Mouse (Mus musculus): ENCODE measurements around the gene Vipr2. TPM values are rescaled to one million over a fixed set of nuclear protein-coding genes. Genes with fewer than 3 reads are reported as not detected.

The Vipr2 gene
- polyA plus RNA-seq, 1 experiment from 2014 or later, result 2.6 TPM

DNA sequence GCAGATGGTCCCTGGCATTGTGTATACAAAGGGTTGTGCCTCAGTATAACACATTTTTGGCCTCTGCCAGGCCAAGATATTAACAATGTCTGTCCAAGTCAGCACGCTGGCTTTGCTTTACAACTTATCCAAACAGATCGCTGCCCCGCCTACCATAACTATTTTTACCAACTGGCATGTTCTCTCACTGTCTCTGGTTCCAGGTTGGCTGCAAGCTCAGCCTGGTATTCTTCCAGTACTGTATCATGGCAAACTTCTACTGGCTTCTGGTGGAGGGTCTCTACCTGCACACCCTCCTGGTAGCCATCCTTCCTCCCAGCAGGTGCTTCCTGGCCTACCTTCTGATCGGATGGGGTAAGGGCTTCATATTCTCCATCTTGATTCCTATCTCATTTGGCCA, 58.4 kb downstream of the Vipr2 start:
- Histone ChIP-seq H3K36me3 (ENCODE audit: control insufficient read depth, insufficient read depth, low read length) (no peaks in the 10 kb centered on the region), H3K4me2 (ENCODE audit: low read depth, severe bottlenecking) (no peak overlapping the region), H3K27me3 (ENCODE audit: control insufficient read depth, insufficient read depth, low read length) (no peaks in the 10 kb centered on the region), H3K4me1 (ENCODE audit: control insufficient read depth, insufficient read depth, low read length) (no peaks in the 10 kb centered on the region), H3K4me3 (ENCODE audit: low read depth, low read length) (no peak overlapping the region), H3K9me3 (ENCODE audit: control insufficient read depth, low read length) (no peaks in the 10 kb centered on the region), H3K9ac (ENCODE audit: low read length) (no peak overlapping the region), H3K27ac (replicated peaks; ENCODE audit: low read depth, low read length) (no peak overlapping the region)
- 97% methylated on average over 4 of the region's 4 CpGs for WGBS
- ATAC-seq (ENCODE audit: insufficient number of reproducible peaks, low FRiP score, low TSS enrichment, low read depth) (no peak), DNase-seq (ENCODE audit: low spot score) (no peak)

DNA sequence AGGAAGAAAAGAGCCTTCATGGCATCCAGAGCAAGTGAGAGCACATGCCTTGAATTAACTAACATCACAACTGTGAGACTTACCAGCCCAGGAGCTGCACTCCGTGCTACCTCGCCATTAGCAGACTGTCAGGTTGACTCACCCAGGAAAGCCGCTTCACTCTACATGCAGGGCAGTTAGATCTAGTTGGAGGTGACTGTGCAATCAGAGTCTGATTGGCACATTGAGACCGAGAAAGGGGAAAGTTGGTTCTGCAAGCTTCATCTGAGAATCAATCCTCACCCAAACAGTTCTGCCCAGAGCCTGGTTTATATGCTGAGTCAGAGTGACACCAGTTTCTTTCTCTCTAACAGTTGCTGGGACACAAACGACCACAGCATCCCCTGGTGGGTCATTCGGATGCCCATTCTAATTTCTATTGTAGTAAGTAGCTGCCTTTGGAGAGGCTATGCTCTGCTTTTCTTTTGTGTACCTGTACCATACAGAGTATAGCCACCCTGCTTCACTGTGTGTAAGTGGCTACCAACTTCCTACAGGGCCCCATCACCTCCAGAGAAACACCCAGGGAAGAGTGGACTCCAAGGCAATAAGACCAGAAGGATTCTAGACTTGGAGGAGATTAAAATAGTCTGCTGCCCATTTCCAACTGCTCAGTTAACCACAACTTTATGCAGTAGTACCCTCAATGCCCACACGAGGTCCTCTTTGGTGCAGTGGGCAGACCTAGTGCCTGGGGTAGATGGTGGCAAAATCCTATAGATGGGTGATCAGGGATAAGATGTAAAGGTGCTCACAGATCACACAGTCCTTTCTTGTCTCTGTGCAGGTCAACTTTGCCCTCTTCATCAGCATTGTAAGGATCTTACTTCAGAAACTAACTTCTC, 61.0 kb downstream of the Vipr2 start:
- no peak for ATAC-seq (ENCODE audit: insufficient number of reproducible peaks, low FRiP score, low TSS enrichment, low read depth)
- Histone ChIP-seq H3K36me3 (ENCODE audit: control insufficient read depth, insufficient read depth, low read length) (no peaks in the 10 kb centered on the region), H3K4me3 (ENCODE audit: low read depth, low read length) (no peak overlapping the region), H3K27ac (replicated peaks; ENCODE audit: low read depth, low read length) (no peak overlapping the region), H3K9ac (ENCODE audit: low read length) (no peak overlapping the region), H3K4me1 (ENCODE audit: control insufficient read depth, insufficient read depth, low read length) (no peaks in the 10 kb centered on the region), H3K27me3 (ENCODE audit: control insufficient read depth, insufficient read depth, low read length) (no peaks in the 10 kb centered on the region), H3K9me3 (ENCODE audit: control insufficient read depth, low read length) (no peaks in the 10 kb centered on the region), H3K4me2 (ENCODE audit: low read depth, severe bottlenecking) (no peak overlapping the region)
- DNase-seq (ENCODE audit: low spot score), result no peak
- WGBS, result 78% methylated on average over 7 of the region's 7 CpGs

DNA sequence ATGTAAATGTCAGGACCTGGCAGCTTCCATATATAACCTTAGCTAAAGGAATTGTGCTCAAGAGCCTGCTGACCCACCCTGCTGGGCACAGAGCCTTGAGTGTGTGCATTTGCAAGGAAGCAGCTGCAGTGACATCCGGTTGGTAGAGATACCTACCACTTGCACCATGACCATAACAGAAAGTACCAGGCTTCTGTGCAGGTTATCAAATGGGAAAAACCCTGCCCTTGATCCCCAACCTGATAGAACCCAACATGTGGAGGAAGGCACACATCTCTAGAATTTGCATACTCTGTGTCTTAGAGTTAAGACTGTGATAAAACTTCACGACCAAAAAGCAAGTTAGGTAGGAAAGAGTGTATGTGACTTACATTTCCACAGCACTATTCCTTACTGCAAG, 63.1 kb downstream of the Vipr2 start:
- Histone ChIP-seq H3K9me3 (ENCODE audit: control insufficient read depth, low read length) (no peaks in the 10 kb centered on the region), H3K4me1 (ENCODE audit: control insufficient read depth, insufficient read depth, low read length) (no peaks in the 10 kb centered on the region), H3K27ac (replicated peaks; ENCODE audit: low read depth, low read length) (no peak overlapping the region), H3K36me3 (ENCODE audit: control insufficient read depth, insufficient read depth, low read length) (no peaks in the 10 kb centered on the region), H3K4me3 (ENCODE audit: low read depth, low read length) (no peak overlapping the region), H3K27me3 (ENCODE audit: control insufficient read depth, insufficient read depth, low read length) (no peaks in the 10 kb centered on the region), H3K4me2 (ENCODE audit: low read depth, severe bottlenecking) (no peak overlapping the region), H3K9ac (ENCODE audit: low read length) (no peak overlapping the region)
- DNase-seq (ENCODE audit: low spot score) (no peak), ATAC-seq (ENCODE audit: insufficient number of reproducible peaks, low FRiP score, low TSS enrichment, low read depth) (no peak)
- 92% methylated on average over 2 of the region's 2 CpGs for WGBS

DNA sequence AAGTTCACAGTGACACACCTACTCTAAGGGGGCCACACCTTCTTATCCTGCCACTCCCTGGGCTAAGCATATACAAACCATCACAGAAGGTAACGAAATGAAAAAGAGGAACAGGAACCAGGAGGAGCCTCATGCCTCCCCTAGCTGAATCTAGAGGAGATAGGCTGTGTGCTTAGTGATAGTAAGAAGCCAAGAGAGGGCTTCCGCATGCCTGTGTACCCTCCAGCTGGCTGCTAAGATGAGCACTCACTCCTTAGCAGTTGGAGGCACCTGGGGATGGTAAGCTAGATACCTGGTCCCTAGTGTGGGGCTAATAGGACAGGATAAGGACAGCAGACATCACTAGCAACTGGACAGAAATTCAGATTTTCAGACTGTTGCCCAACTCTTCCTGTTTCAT, 64.3 kb downstream of the Vipr2 start:
- 87% methylated on average over 2 of the region's 2 CpGs for WGBS
- H3K27me3 ChIP-seq (ENCODE audit: control insufficient read depth, insufficient read depth, low read length), result no peaks in the 10 kb centered on the region
- no peak for DNase-seq (ENCODE audit: low spot score)
- no peak overlapping the region for H3K27ac ChIP-seq (replicated peaks; ENCODE audit: low read depth, low read length)
- ATAC-seq (ENCODE audit: insufficient number of reproducible peaks, low FRiP score, low TSS enrichment, low read depth), result no peak
- H3K4me3 ChIP-seq (ENCODE audit: low read depth, low read length), result no peak overlapping the region
- H3K36me3 ChIP-seq (ENCODE audit: control insufficient read depth, insufficient read depth, low read length), result no peaks in the 10 kb centered on the region
- no peaks in the 10 kb centered on the region for H3K9me3 ChIP-seq (ENCODE audit: control insufficient read depth, low read length)
- no peak overlapping the region for H3K9ac ChIP-seq (ENCODE audit: low read length)
- no peak overlapping the region for H3K4me2 ChIP-seq (ENCODE audit: low read depth, severe bottlenecking)
- no peaks in the 10 kb centered on the region for H3K4me1 ChIP-seq (ENCODE audit: control insufficient read depth, insufficient read depth, low read length)

DNA sequence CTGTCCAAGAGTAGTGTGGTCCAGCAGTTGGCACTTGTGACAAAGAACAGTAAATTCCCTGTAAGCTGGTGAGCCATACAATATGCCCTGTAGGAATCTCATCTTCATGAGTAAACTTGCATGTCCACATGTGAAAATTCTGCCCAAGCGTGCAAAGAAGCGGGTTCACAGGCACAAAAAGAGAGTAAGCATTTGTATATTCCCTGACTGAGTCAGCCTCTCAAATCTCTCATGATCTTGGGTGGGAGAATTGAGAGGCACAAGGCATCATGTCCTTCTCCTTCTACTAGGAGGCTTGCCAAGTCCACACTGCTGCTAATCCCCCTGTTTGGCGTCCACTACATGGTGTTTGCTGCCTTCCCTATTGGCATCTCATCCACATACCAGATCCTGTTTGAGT, 64.9 kb downstream of the Vipr2 start:
- Histone ChIP-seq H3K36me3 (ENCODE audit: control insufficient read depth, insufficient read depth, low read length) (no peaks in the 10 kb centered on the region), H3K4me1 (ENCODE audit: control insufficient read depth, insufficient read depth, low read length) (no peaks in the 10 kb centered on the region), H3K4me3 (ENCODE audit: low read depth, low read length) (no peak overlapping the region), H3K9me3 (ENCODE audit: control insufficient read depth, low read length) (no peaks in the 10 kb centered on the region), H3K27me3 (ENCODE audit: control insufficient read depth, insufficient read depth, low read length) (no peaks in the 10 kb centered on the region), H3K9ac (ENCODE audit: low read length) (no peak overlapping the region), H3K27ac (replicated peaks; ENCODE audit: low read depth, low read length) (no peak overlapping the region), H3K4me2 (ENCODE audit: low read depth, severe bottlenecking) (no peak overlapping the region)
- WGBS, result 84% methylated on average over 3 of the region's 3 CpGs
- ATAC-seq (ENCODE audit: insufficient number of reproducible peaks, low FRiP score, low TSS enrichment, low read depth) (no peak), DNase-seq (ENCODE audit: low spot score) (no peak)

DNA sequence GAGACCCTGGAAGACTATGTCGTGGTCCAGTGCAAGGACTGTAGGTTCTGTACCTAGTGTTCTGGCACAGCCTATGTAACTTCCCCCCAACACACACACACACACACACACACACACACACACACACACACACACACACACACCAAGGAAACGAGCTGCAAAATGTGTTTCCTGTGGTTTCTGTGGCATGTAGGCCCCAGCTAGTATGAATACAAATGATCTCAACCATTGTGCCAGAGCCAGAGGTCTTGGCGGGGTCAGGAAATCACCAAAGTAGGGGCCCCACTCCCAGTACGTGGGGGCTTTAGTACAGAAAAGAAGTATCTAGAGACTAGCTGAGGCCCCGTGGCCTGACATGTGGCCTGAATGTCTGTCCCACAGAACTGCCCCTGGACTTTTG, 67.7 kb downstream of the Vipr2 start:
- H3K27me3 ChIP-seq (ENCODE audit: control insufficient read depth, insufficient read depth, low read length), result no peaks in the 10 kb centered on the region
- no peak overlapping the region for H3K4me2 ChIP-seq (ENCODE audit: low read depth, severe bottlenecking)
- H3K4me3 ChIP-seq (ENCODE audit: low read depth, low read length), result no peak overlapping the region
- no peak overlapping the region for H3K9ac ChIP-seq (ENCODE audit: low read length)
- no peak for ATAC-seq (ENCODE audit: insufficient number of reproducible peaks, low FRiP score, low TSS enrichment, low read depth)
- H3K36me3 ChIP-seq (ENCODE audit: control insufficient read depth, insufficient read depth, low read length), result no peaks in the 10 kb centered on the region
- no peaks in the 10 kb centered on the region for H3K9me3 ChIP-seq (ENCODE audit: control insufficient read depth, low read length)
- no peak overlapping the region for H3K27ac ChIP-seq (replicated peaks; ENCODE audit: low read depth, low read length)
- WGBS, result 75% methylated on average over 5 of the region's 5 CpGs
- no peak for DNase-seq (ENCODE audit: low spot score)
- no peaks in the 10 kb centered on the region for H3K4me1 ChIP-seq (ENCODE audit: control insufficient read depth, insufficient read depth, low read length)

DNA sequence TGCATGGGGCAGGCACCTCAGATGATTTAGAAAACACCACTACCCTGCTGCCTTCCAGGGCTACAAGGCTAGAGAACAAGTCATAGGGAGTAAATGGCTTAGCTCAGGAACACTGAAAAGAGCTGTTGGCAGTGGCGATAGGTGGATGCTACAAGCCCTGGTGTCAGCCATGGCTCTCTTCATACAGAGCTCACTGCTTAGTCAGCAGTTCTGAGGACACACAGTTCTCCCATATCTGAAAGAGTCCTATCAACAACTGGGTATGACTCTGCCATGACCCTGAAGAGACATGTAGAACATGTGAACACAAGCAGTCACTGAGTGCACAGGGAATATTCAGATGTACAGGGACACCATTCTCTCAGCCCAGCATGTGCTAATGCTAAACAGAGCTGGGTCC, 68.2 kb downstream of the Vipr2 start:
- DNase-seq (ENCODE audit: low spot score) (no peak), ATAC-seq (ENCODE audit: insufficient number of reproducible peaks, low FRiP score, low TSS enrichment, low read depth) (no peak)
- no peaks in the 10 kb centered on the region for H3K9me3 ChIP-seq (ENCODE audit: control insufficient read depth, low read length)
- H3K27ac ChIP-seq (replicated peaks; ENCODE audit: low read depth, low read length), result no peak overlapping the region
- 95% methylated on average over 1 of the region's 1 CpGs for WGBS
- H3K4me3 ChIP-seq (ENCODE audit: low read depth, low read length), result no peak overlapping the region
- no peak overlapping the region for H3K9ac ChIP-seq (ENCODE audit: low read length)
- H3K4me2 ChIP-seq (ENCODE audit: low read depth, severe bottlenecking), result no peak overlapping the region
- H3K36me3 ChIP-seq (ENCODE audit: control insufficient read depth, insufficient read depth, low read length), result no peaks in the 10 kb centered on the region
- H3K4me1 ChIP-seq (ENCODE audit: control insufficient read depth, insufficient read depth, low read length), result no peaks in the 10 kb centered on the region
- no peaks in the 10 kb centered on the region for H3K27me3 ChIP-seq (ENCODE audit: control insufficient read depth, insufficient read depth, low read length)

DNA sequence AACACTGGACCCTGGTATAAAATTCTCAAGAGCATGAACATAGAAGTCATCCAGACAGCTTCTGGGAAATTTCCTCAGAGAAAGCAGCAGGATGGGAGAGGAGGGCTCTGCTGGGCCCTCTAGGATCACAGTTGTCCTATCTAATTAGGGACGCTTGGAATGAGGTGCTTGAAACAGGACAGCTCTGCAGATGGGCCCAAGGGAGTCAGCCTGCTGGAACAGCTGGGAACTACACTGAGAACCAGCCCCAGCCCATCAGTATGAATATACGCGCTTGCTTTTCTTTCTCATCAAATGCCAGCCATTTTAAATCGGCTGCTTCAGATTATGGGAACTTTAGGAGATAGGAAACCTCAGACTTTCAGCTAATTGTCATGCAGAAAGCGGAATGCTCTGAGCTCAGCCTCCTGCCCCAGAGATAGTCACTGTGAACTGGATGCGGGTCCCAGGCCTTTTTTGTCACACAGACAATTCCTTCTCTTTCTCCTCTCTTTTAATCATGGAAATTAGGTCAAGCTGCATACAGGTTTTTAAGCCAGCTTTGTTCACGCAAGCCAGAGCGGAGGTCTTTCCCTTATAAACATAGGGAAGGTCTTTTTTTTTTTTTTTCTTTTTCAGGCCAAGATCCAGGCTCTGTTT, 69.6 kb downstream of the Vipr2 start:
- Histone ChIP-seq H3K4me2 (ENCODE audit: low read depth, severe bottlenecking) (no peak overlapping the region), H3K27ac (replicated peaks; ENCODE audit: low read depth, low read length) (no peak overlapping the region), H3K9me3 (ENCODE audit: control insufficient read depth, low read length) (no peaks in the 10 kb centered on the region), H3K36me3 (ENCODE audit: control insufficient read depth, insufficient read depth, low read length) (no peaks in the 10 kb centered on the region), H3K9ac (ENCODE audit: low read length) (no peak overlapping the region), H3K4me1 (ENCODE audit: control insufficient read depth, insufficient read depth, low read length) (no peaks in the 10 kb centered on the region), H3K27me3 (ENCODE audit: control insufficient read depth, insufficient read depth, low read length) (no peaks in the 10 kb centered on the region), H3K4me3 (ENCODE audit: low read depth, low read length) (no peak overlapping the region)
- 70% methylated on average over 8 of the region's 8 CpGs for WGBS
- no peak for DNase-seq (ENCODE audit: low spot score)
- ATAC-seq (ENCODE audit: insufficient number of reproducible peaks, low FRiP score, low TSS enrichment, low read depth), result no peak

Data from limb, embryonic 11.5 days (tissue).